Mouse (Mus musculus) small intestine, adult 2 months (tissue): ENCODE data around the gene Iqgap3. TPM values are rescaled to one million over a fixed set of nuclear protein-coding genes. Genes with fewer than 3 reads are reported as not detected.
A peak's percentile ranks its signal among the peaks of the same experiment; 100 is the strongest.

Experiments used
- H3K27ac ChIP-seq: fragments of 200-500 bp; 2 replicates; pipeline ENCODE4 v1.5.1; 2012; ENCODE audit warnings: low read depth, low read length, control low read depth, inconsistent platforms; ENCODE audit not compliant: insufficient read depth
- H3K27me3 ChIP-seq: fragments of 200-500 bp; 2 replicates; pipeline ENCODE4 v1.6.1; 2012; ENCODE audit warnings: mild to moderate bottlenecking, moderate library complexity, low read length, inconsistent platforms; ENCODE audit not compliant: control insufficient read depth, insufficient read depth
- H3K36me3 ChIP-seq: fragments of 200-500 bp; 2 replicates; pipeline ENCODE4 v1.6.1; 2012; ENCODE audit warnings: mild to moderate bottlenecking, low read length, control low read depth, inconsistent platforms; ENCODE audit not compliant: control insufficient read depth, insufficient read depth
- H3K4me1 ChIP-seq: fragments of 200-500 bp; 2 replicates; pipeline ENCODE4 v1.6.1; 2012; ENCODE audit warnings: low read length, inconsistent platforms, mixed read lengths; ENCODE audit not compliant: control insufficient read depth, insufficient read depth, insufficient read length
- H3K4me3 ChIP-seq: fragments of 200-500 bp; 2 replicates; pipeline ENCODE4 v1.5.1; 2012; ENCODE audit warnings: low read depth, mild to moderate bottlenecking, control low read depth, inconsistent platforms, low read length, moderate library complexity
- CTCF ChIP-seq: fragments of 200-500 bp; IDR thresholded peaks from 2 replicates; pipeline ENCODE4 v1.5.1; 2012; ENCODE audit warnings: low read depth, mild to moderate bottlenecking, control low read depth, inconsistent platforms, low read length, moderate library complexity, mixed read lengths; ENCODE audit not compliant: insufficient replicate concordance, insufficient read length; ENCODE audit errors: extremely low read depth
- POLR2A ChIP-seq: fragments of 200-500 bp; IDR thresholded peaks from 2 replicates; pipeline ENCODE4 v1.6.1; 2012; ENCODE audit warnings: low read depth, mild to moderate bottlenecking, control low read depth, inconsistent platforms, low read length, moderate library complexity
- WGBS: fragments of 180-500 bp; shearing (Covaris S2); methylation state at CpG from one replicate; pipeline ENCODE4 v1.1.7; 2018; 5-methylcytosine and 5-hydroxymethylcytosine counted together
- polyA plus RNA-seq: library from polyadenylated mRNA; depleted of rRNA; stranded (reverse); fragments of >200 nt; gene quantifications from 2 replicates; pipeline ENCODE4 v1.2.3, GENCODE M21; 2012

The Iqgap3 gene
- polyA plus RNA-seq, 1 experiment = 14.6 TPM

GRCm38 (mm10) chr3:88090616-88091015, 8.8 kb downstream of the Iqgap3 start:
- Histone ChIP-seq H3K4me1 (no peaks in the 10 kb centered on the region), H3K36me3 (peaks cover 11% of the 10 kb centered on the region), H3K27ac (no peak overlapping the region), H3K4me3 (no peak overlapping the region), H3K27me3 (no peaks in the 10 kb centered on the region)
- 97% methylated on average over 6 of the region's 6 CpGs for WGBS
- no peak for TF ChIP-seq POLR2A
- no peak for TF ChIP-seq CTCF

- TF ChIP-seq CTCF (no peak), POLR2A (no peak)
- Histone ChIP-seq H3K4me3 (no peak overlapping the region), H3K27ac (no peak overlapping the region), H3K4me1 (no peaks in the 10 kb centered on the region), H3K27me3 (no peaks in the 10 kb centered on the region), H3K36me3 (peaks cover 11% of the 10 kb centered on the region)
- WGBS = 98% methylated on average over 5 of the region's 5 CpGs
Measured at GRCm38 (mm10) chr3:88094126-88094525, 12.4 kb downstream of the Iqgap3 start.

DNA sequence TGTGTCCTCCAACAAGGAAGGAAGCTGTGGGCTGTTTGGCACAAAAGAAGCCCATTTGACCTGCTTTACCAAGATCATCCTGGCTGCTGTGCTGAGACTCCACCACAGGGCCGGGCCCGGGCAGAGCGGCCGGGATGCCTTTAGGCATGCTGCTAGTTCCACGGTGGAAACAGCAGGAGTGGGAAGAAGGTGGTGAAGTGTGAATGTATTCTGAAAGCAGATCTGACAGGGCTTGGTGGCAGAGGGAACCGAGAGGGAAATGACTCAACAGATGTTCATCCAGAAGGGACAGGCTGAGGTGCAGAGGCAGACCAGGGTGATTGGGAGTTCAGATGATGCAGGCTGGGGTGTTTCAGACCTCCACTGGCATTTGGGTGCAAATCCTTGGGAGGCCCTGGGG, 15.9 kb downstream of the Iqgap3 start:
- Histone ChIP-seq H3K4me3 (no peak overlapping the region), H3K27ac (no peak overlapping the region), H3K27me3 (no peaks in the 10 kb centered on the region), H3K4me1 (no peaks in the 10 kb centered on the region), H3K36me3 (peaks cover 11% of the 10 kb centered on the region)
- TF ChIP-seq POLR2A = no peak
- TF ChIP-seq CTCF = no peak
- 81% methylated on average over 6 of the region's 6 CpGs for WGBS

GRCm38 (mm10) chr3:88100251-88100650, 18.5 kb downstream of the Iqgap3 start:
- H3K36me3 ChIP-seq = peaks cover 16% of the 10 kb centered on the region
- WGBS = 66% methylated on average over 3 of the region's 3 CpGs
- H3K27ac ChIP-seq = no peak overlapping the region

DNA sequence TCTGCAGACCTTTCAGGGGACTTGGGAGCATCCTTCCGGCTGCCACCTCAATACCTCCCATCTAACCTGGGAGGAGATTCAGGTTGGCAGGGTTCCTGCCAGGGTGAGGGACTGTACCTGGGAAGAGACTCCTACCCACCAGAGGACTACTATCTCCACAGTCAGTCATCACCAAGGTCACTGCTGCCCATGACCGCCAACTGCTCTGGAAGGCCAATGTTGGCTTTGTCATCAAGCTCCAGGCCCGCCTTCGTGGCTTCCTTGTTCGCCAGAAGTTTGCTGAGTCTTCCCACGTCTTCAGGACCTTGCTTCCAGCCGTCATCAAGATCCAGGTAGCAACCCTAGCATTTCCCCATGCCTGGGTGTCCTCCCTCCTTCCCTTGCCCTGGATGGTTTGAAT, 20.0 kb downstream of the Iqgap3 start:
- WGBS = 93% methylated on average over 7 of the region's 7 CpGs
- Histone ChIP-seq H3K27ac (no peak overlapping the region), H3K4me1 (no peaks in the 10 kb centered on the region), H3K36me3 (peaks cover 15% of the 10 kb centered on the region), H3K27me3 (no peaks in the 10 kb centered on the region), H3K4me3 (no peak overlapping the region)
- no peak for TF ChIP-seq CTCF
- no peak for TF ChIP-seq POLR2A

More at GRCm38 (mm10) chr3:88100251-88100650, 18.5 kb downstream of the Iqgap3 start:
- Histone ChIP-seq H3K27me3 (no peaks in the 10 kb centered on the region), H3K4me1 (no peaks in the 10 kb centered on the region), H3K4me3 (no peak overlapping the region)
- no peak for TF ChIP-seq POLR2A

DNA sequence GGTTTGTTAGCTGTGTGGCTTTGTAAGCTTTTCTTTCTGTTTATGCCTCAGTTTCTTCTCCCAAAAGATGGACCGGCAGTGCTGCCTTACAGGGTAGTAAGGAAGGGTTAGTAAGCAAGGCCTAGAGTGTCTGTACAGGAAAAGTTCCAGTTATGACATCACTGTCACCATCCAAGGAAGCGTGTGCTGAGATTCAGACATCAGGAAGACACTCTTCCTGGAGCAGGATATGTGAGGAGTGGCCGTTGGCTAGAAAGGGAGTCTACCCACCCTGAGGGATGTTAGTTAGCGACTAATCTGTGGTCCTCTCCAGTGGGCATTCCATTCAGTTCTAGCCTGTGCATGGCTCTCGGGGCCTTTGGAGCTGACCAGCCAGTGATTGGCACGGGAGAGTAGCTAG, 20.4 kb downstream of the Iqgap3 start:
- peak overlapping the region; percentile 12; the same call in 1 of the 2 replicates for H3K27ac ChIP-seq
- H3K27me3 ChIP-seq = no peaks in the 10 kb centered on the region
- peaks cover 15% of the 10 kb centered on the region for H3K36me3 ChIP-seq
- no peak overlapping the region for H3K4me3 ChIP-seq
- TF ChIP-seq CTCF (no peak), POLR2A (no peak)
- WGBS = 92% methylated on average over 6 of the region's 6 CpGs
- H3K4me1 ChIP-seq = no peaks in the 10 kb centered on the region

DNA sequence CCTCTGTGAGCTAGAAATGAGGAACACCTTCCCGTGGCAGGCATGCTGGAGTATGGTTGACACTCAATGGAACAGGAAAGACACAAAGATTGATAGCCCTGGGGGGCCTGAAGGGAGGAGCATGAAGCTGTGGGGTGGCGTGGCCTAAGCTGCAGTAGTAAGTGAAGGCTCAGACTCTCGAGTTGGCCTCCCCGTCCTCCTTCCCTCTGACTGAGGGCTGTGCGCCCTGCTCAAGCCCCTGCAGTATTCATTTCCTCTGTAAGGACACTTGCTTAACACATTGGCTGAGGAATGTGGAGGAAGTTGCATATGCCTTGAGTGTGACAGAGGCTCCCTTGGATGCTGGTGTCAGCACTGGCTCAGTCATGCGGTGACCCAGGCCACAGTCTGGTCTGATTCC, 20.8 kb downstream of the Iqgap3 start:
- Histone ChIP-seq H3K4me1 (no peaks in the 10 kb centered on the region), H3K27ac (peak overlapping the region; percentile 12), H3K36me3 (peaks cover 15% of the 10 kb centered on the region), H3K27me3 (no peaks in the 10 kb centered on the region), H3K4me3 (no peak overlapping the region)
- no peak for TF ChIP-seq POLR2A
- no peak for TF ChIP-seq CTCF
- WGBS = 73% methylated on average over 6 of the region's 6 CpGs

GRCm38 (mm10) chr3:88106126-88106525, 24.4 kb downstream of the Iqgap3 start:
- no peak overlapping the region for H3K4me3 ChIP-seq
- no peaks in the 10 kb centered on the region for H3K4me1 ChIP-seq
- 96% methylated on average over 4 of the region's 4 CpGs for whole genome bisulfite sequencing
- peaks cover 15% of the 10 kb centered on the region for H3K36me3 ChIP-seq
- no peak overlapping the region for H3K27ac ChIP-seq
- H3K27me3 ChIP-seq = no peaks in the 10 kb centered on the region
- TF ChIP-seq CTCF (no peak), POLR2A (no peak)
